Mouse (Mus musculus) thymus, postnatal 36 days (tissue): Measurements from ENCODE around the gene Rab7b.

ENCODE experiments used
- DNase-seq, 2 experiments: peaks; one replicate each; pipeline ENCODE4 v3.0.0; 2022; ENCODE audit warnings: mixed read lengths in 2 of 2

Gene Rab7b

DNA sequence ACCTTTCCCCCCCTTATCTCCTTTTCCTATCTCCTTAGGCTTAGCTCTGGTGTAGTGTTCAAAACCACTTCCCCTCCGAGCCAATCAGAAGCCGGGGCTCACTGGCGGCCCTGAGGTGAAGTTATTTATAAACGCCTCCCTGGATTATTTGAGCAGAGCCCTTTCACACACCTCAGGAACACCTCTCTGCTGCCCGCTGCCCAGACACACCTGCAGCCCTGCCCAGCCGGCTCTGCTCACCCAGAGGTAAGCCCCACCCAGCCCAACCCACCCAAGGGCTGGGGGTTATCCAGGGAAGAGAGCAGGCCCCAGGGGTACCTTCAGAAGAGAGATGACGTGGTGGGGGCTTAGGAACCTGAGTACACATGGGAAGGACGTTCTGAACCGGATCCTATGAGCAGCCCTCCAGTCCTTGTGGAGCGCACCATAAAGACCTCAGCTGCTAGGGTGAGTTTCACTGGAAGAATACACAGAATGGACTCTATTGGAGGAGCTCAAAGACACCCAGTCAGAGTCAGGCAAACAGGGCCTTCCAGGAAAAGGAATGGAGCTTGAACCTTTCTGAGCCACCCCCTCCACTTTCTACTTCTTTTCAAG, 55.5 kb downstream of the Rab7b start, which contains the start of gene Slc26a9:
Slc26a9 (plus strand) TSS at position 155 of the 597 bp plus-strand sequence.
- DNase-seq = no peak

- DNase-seq = no peak
Measured at GRCm38 (mm10) chr1:131745391-131745790, 56.9 kb downstream of the Rab7b start.

GRCm38 (mm10) chr1:131747761-131748160, 59.3 kb downstream of the Rab7b start:
- DNase-seq = no peak

DNA sequence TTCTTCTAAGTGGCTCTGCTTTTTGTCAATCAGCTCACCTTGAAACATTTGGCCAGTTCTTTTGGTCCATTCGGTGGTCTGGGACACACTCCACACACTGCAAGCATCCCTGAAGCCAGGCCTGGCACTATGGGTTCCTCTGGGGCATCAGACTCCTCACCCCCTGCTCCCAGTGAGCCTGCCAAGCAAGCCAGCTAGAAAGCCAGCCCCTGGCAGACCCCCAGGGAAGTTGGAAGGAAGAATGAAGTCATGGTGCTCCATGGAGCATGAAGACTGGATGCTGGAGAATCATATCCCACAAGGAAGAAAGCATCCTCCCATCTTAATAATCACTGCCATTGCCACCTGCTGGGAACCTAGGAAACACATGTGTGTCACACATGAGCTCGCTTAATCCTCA, 60.1 kb downstream of the Rab7b start:
- DNase-seq = no peak

GRCm38 (mm10) chr1:131749706-131750545, 61.4 kb downstream of the Rab7b start:
- DNase-seq = no peak

- no peak for DNase-seq
Measured at GRCm38 (mm10) chr1:131751181-131751890, 62.8 kb downstream of the Rab7b start.

- DNase-seq = no peak
Measured at GRCm38 (mm10) chr1:131751891-131752311, 63.4 kb downstream of the Rab7b start.

- DNase-seq = no peak
Measured at GRCm38 (mm10) chr1:131754212-131754829, 65.8 kb downstream of the Rab7b start.

- no peak for DNase-seq
Measured at GRCm38 (mm10) chr1:131754916-131755315, 66.4 kb downstream of the Rab7b start.

DNA sequence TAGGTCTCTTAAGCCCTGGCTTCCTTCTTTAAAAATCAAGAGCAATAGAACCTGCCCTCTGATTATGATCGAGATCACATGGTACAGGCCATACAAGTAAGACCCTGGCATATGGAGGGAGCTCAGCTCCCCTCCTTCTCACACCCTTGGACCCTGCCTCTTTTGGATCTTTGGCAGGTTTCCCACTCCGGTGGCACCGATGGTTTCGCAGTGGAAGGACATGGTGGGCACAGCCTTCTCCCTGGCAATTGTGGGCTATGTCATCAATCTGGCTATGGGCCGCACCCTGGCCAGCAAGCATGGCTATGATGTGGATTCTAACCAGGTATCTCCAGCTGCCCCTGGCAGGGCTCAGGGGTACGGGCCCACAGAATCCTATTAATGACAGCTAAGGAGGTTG, 68.7 kb downstream of the Rab7b start:
- DNase-seq = no peak

- DNase-seq = no peak
Measured at GRCm38 (mm10) chr1:131758796-131759195, 70.3 kb downstream of the Rab7b start.

- DNase-seq = no peak
Measured at GRCm38 (mm10) chr1:131759667-131760427, 71.4 kb downstream of the Rab7b start.

GRCm38 (mm10) chr1:131760428-131760820, 71.9 kb downstream of the Rab7b start:
- DNase-seq = no peak

DNA sequence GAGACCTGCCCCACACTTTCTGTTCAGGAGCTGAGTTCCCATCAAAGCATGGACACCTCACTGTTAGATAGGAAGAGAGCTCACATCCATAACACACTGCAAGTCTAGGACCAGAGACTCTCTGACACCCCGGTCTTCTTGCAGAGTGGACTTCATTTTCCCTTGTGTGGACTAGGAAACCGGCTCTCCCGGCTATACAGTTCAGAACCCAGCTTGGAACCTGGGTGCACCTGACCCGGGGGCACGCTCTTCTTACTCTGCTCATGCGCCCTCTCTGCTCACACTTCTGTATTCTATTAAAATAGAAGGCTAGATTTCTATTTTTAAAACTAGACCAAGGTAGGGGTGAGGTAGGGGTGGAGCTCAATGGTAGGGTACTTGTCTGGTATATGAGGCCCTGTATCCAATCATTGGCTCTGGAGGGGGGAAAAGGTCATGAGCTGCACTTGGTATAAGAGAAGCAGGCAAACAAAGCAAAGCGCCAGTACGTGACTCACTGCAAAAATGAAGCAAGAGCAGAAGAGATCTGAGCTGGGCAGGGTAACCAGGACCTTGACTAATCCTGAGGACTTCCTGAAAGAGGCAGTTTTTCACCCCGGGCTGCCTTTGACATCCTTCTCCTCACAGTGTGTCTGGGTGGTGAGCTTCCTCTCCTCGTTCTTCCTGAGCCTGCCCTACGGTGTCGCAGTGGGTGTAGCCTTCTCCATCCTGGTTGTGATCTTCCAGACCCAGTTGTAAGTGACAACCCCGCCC, 72.8 kb downstream of the Rab7b start:
- no peak for DNase-seq

DNA sequence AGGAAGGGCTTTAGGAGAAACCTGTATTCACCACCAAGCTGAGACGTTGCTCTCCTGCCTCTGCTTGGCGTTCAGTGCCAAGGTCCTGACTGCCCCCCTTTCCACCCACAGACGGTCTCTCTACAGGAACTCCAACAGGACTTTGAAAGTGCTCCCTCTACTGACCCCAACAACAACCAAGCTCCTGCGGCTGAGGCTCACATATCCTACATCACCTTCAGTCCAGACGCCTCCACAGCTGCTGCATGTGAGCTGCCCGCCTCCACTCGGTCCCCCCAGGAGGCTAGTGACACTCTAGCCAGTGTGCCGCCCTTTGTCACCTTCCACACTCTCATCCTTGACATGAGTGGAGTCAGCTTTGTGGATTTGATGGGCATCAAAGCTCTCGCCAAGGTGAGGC, 75.2 kb downstream of the Rab7b start:
- DNase-seq = no peak

DNA sequence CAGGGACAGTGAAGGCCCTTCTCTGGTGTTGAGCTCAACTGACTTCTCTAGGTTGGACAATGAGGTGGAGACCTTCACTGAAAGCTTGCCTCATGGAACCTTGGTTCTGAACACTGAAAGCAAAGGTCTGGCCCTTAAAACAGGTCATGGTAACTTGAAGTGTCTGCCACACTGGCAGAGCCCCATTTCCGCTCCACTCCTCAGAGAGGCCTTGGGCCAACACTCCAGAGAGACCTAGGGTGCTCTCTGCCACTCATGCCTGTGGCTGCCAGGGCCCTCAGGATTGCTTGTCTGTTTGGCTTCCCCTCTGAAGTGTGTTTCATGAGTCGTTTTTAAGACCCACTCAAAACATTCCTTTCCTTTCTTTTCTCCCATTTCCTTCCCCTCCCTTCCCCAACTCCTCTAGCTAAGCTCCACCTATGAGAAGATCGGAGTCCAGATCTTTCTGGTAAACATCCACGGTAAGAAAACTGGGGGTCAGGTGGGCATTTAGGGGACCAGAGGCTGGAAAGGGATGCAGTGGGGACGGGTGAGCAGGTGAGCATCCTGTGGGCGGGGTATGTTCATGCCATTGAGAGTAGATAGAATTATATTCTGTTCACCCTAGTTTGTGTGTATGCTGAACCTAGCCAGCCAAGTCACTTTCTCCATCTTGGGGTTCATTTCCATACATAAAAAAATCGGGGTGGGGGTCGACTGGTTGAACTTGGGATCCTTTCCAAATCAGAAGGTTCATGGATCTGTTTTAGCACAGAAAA, 76.3 kb downstream of the Rab7b start:
- no peak for DNase-seq
